Mouse (Mus musculus) left cerebral cortex, postnatal 10 days (tissue): ENCODE data around the gene Fndc3b. TPM values are rescaled to one million over a fixed set of nuclear protein-coding genes. Genes with fewer than 3 reads are reported as not detected.

Experiments
- DNase-seq, 2 experiments: peaks; one replicate each; pipeline ENCODE4 v3.0.0; 2021 to 2022; ENCODE audit warnings: low spot score in 2 of 2, mixed read lengths in 1 of 2; ENCODE audit errors: extremely low spot score in 1 of 2
- intact Hi-C: fragments of 180-260 bp; cut with DNase I; formaldehyde crosslinking; loops from one replicate; pipeline ENCODE4 v1.15.1; 2025
- total RNA-seq, 2 experiments: library from RNA; stranded (reverse); gene quantifications; 2 replicates each; pipeline ENCODE4 v1.2.3; 2021

The Fndc3b gene
- total RNA-seq, 2 experiments from 2014 or later: 22.9 to 25.7 TPM

- intact Hi-C loops: no loop called here
- peak in 1 of 2 experiments; percentile 16 for DNase-seq
Observed at GRCm38 (mm10) chr3:27686732-27687491, 24.2 kb downstream of the Fndc3b start.

- peak in 1 of 2 experiments; percentile 10 for DNase-seq
Observed at GRCm38 (mm10) chr3:27685650-27686208, 25.4 kb downstream of the Fndc3b start.

GRCm38 (mm10) chr3:27685134-27685533, 26.0 kb downstream of the Fndc3b start:
- intact Hi-C loops: no loop called here
- DNase-seq: no peak

More at GRCm38 (mm10) chr3:27685650-27686208, 25.4 kb downstream of the Fndc3b start:
- intact Hi-C loops: no loop called here

GRCm38 (mm10) chr3:27683374-27683773, 27.7 kb downstream of the Fndc3b start:
- DNase-seq: peak in 1 of 2 experiments; percentile 9

GRCm38 (mm10) chr3:27677574-27677973, 33.5 kb downstream of the Fndc3b start:
- no peak for DNase-seq
- intact Hi-C loops: no loop called here

More at GRCm38 (mm10) chr3:27683374-27683773, 27.7 kb downstream of the Fndc3b start:
- intact Hi-C loops: no loop called here

- DNase-seq: no peak
- intact Hi-C loops: no loop called here
Observed at GRCm38 (mm10) chr3:27673660-27674059, 37.4 kb downstream of the Fndc3b start.

GRCm38 (mm10) chr3:27670416-27670815, 40.7 kb downstream of the Fndc3b start:
- intact Hi-C loops: no loop called here
- no peak for DNase-seq

- no peak for DNase-seq
- intact Hi-C loops: no loop called here
Observed at GRCm38 (mm10) chr3:27667280-27667679, 43.8 kb downstream of the Fndc3b start.

GRCm38 (mm10) chr3:27665338-27665737, 45.8 kb downstream of the Fndc3b start:
- DNase-seq: no peak
- intact Hi-C loops: no loop called here

GRCm38 (mm10) chr3:27663221-27663620, 47.9 kb downstream of the Fndc3b start:
- no peak for DNase-seq
- intact Hi-C loops: no loop called here

GRCm38 (mm10) chr3:27658198-27658763, 52.8 kb downstream of the Fndc3b start:
- intact Hi-C loops: no loop called here
- DNase-seq: no peak

GRCm38 (mm10) chr3:27656764-27657390, 54.2 kb downstream of the Fndc3b start:
- intact Hi-C loops: no loop called here
- DNase-seq: no peak

GRCm38 (mm10) chr3:27655673-27656072, 55.4 kb downstream of the Fndc3b start:
- intact Hi-C loops: no loop called here

GRCm38 (mm10) chr3:27655042-27655441, 56.1 kb downstream of the Fndc3b start:
- intact Hi-C loops: no loop called here
- DNase-seq: no peak

More at GRCm38 (mm10) chr3:27655673-27656072, 55.4 kb downstream of the Fndc3b start:
- DNase-seq: no peak

GRCm38 (mm10) chr3:27652451-27653011, 58.6 kb downstream of the Fndc3b start:
- intact Hi-C loops: no loop called here

GRCm38 (mm10) chr3:27651731-27652130, 59.4 kb downstream of the Fndc3b start:
- intact Hi-C loops: no loop called here

More at GRCm38 (mm10) chr3:27652451-27653011, 58.6 kb downstream of the Fndc3b start:
- no peak for DNase-seq

GRCm38 (mm10) chr3:27650083-27650482, 61.0 kb downstream of the Fndc3b start:
- no peak for DNase-seq
- intact Hi-C loops: no loop called here

More at GRCm38 (mm10) chr3:27651731-27652130, 59.4 kb downstream of the Fndc3b start:
- DNase-seq: no peak

GRCm38 (mm10) chr3:27649316-27649715, 61.8 kb downstream of the Fndc3b start:
- intact Hi-C loops: no loop called here
- no peak for DNase-seq

GRCm38 (mm10) chr3:27642381-27642780, 68.7 kb downstream of the Fndc3b start:
- intact Hi-C loops: no loop called here
- DNase-seq: no peak
